20 mouse cellular contexts compared by ENCODE assay signal in genomic region chr6:37703946-37704345, GRCm38 (mm10).
"Had no signal": no experiment of that assay in that cellular context is flagged by ENCODE, and none has a peak within 500 bp of the region (broad histone marks: within the 10 kb centered on the region; RNA-seq: fewer than 3 reads in every experiment).

No protein-coding gene starts in this region.

- H3K4me3 ChIP-seq: kidney, embryonic 15.5 days; limb, embryonic 13.5 days; liver, embryonic 12.5 days; liver, embryonic 15.5 days; lung, embryonic 15.5 days; midbrain, embryonic 12.5 days; neural tube, embryonic 13.5 days; stomach, embryonic 15.5 days had no signal

- DNase-seq: kidney, adult 8-10 months; kidney, postnatal 10 days; kidney, postnatal 36 days; left cerebral cortex, postnatal 4 days; liver; lung, adult 18-20 months; lung, postnatal 10 days; lung, postnatal 4 days; retina, postnatal 1 day; right cerebral cortex, postnatal 25 days; spleen, adult 18-20 months; thymus, postnatal 25 days had no signal

- H3K4me2 ChIP-seq: kidney, embryonic 15.5 days; limb, embryonic 13.5 days; liver, embryonic 12.5 days; liver, embryonic 15.5 days; lung, embryonic 15.5 days; midbrain, embryonic 12.5 days; neural tube, embryonic 13.5 days; stomach, embryonic 15.5 days had no signal

- H3K36me3 ChIP-seq: kidney, embryonic 15.5 days; limb, embryonic 13.5 days; liver, embryonic 12.5 days; liver, embryonic 15.5 days; lung, embryonic 15.5 days; midbrain, embryonic 12.5 days; neural tube, embryonic 13.5 days; stomach, embryonic 15.5 days had no signal

- H3K27me3 ChIP-seq: kidney, embryonic 15.5 days; limb, embryonic 13.5 days; liver, embryonic 12.5 days; liver, embryonic 15.5 days; lung, embryonic 15.5 days; midbrain, embryonic 12.5 days; neural tube, embryonic 13.5 days; stomach, embryonic 15.5 days had no signal

- ATAC-seq: liver, embryonic 12.5 days had no signal

- H3K9me3 ChIP-seq: liver, embryonic 15.5 days; lung, embryonic 15.5 days; stomach, embryonic 15.5 days had no signal

- H3K27ac ChIP-seq: kidney, embryonic 15.5 days; limb, embryonic 13.5 days; liver, embryonic 12.5 days; liver, embryonic 15.5 days; lung, embryonic 15.5 days; midbrain, embryonic 12.5 days; neural tube, embryonic 13.5 days; stomach, embryonic 15.5 days had no signal

- H3K4me1 ChIP-seq: kidney, embryonic 15.5 days; limb, embryonic 13.5 days; liver, embryonic 12.5 days; liver, embryonic 15.5 days; lung, embryonic 15.5 days; midbrain, embryonic 12.5 days; neural tube, embryonic 13.5 days; stomach, embryonic 15.5 days had no signal

- H3K9ac ChIP-seq: kidney, embryonic 15.5 days; limb, embryonic 13.5 days; liver, embryonic 12.5 days; liver, embryonic 15.5 days; lung, embryonic 15.5 days; midbrain, embryonic 12.5 days; neural tube, embryonic 13.5 days; stomach, embryonic 15.5 days had no signal
